Mouse (Mus musculus): ENCODE data around the gene Slc22a3. TPM values are rescaled to one million over a fixed set of nuclear protein-coding genes. Genes with fewer than 3 reads are reported as not detected.

The Slc22a3 gene
- total and polyA plus RNA-seq, 3 experiments: 31.5 to 87.7 TPM; not detected in 1

- Histone ChIP-seq H3K27ac (ENCODE audit: control insufficient read depth, low read depth, low read length) (no peak overlapping the region), H3K4me3 (ENCODE audit: control insufficient read depth in 1 of 2, insufficient read depth in 1 of 2, low read depth in 2 of 2, low read length in 2 of 2) (no peak overlapping the region), H3K36me3 (ENCODE audit: control insufficient read depth in 1 of 2, insufficient read depth in 2 of 2, low read length in 2 of 2) (peaks cover 10 to 13% of the 10 kb centered on the region in 2 experiments; a peak in 3 of 4 replicates), H3K4me1 (ENCODE audit: control insufficient read depth in 1 of 2, insufficient read depth in 2 of 2, low read length in 2 of 2) (0 out of 4 replicates have a peak, but pooled peaks cover 0 to 2% of the 10 kb centered on the region in 2 experiments), H3K9ac (ENCODE audit: control insufficient read depth, low read depth, low read length, poor library complexity, severe bottlenecking) (no peak overlapping the region), H3K27me3 (ENCODE audit: control insufficient read depth in 1 of 2, insufficient read depth in 2 of 2, low read length in 2 of 2) (no peaks in the 10 kb centered on the region), H3K9me3 (replicated peaks; ENCODE audit: insufficient read depth, low read length) (no peaks in the 10 kb centered on the region), H3K79me2 (ENCODE audit: control insufficient read depth, insufficient read depth, low read length, poor library complexity) (peaks cover 42% of the 10 kb centered on the region)
- TF ChIP-seq MAFK (IDR thresholded peaks at IDR 0.05; ENCODE audit: borderline replicate concordance, low read depth, low read length) (peak; percentile 41; the same call in 1 of the 2 replicates), MAX (IDR thresholded peaks at IDR 0.05; ENCODE audit: low read length) (no peak)
- DNase-seq (ENCODE audit: low read depth, low spot score): no peak
Observed at GRCm38 (mm10) chr17:12472547-12472946, 35.0 kb downstream of the Slc22a3 start.

GRCm38 (mm10) chr17:12468745-12469144 is 38.8 kb downstream of the Slc22a3 start:
- DNase-seq (ENCODE audit: low read depth, low spot score): no peak
- Histone ChIP-seq H3K4me3 (ENCODE audit: control insufficient read depth in 1 of 2, insufficient read depth in 1 of 2, low read depth in 2 of 2, low read length in 2 of 2) (no peak overlapping the region), H3K9ac (ENCODE audit: control insufficient read depth, low read depth, low read length, poor library complexity, severe bottlenecking) (no peak overlapping the region), H3K4me1 (ENCODE audit: control insufficient read depth in 1 of 2, insufficient read depth in 2 of 2, low read length in 2 of 2) (no peaks in the 10 kb centered on the region), H3K27ac (ENCODE audit: control insufficient read depth, low read depth, low read length) (no peak overlapping the region), H3K79me2 (ENCODE audit: control insufficient read depth, insufficient read depth, low read length, poor library complexity) (peaks cover 27% of the 10 kb centered on the region), H3K27me3 (ENCODE audit: control insufficient read depth in 1 of 2, insufficient read depth in 2 of 2, low read length in 2 of 2) (no peaks in the 10 kb centered on the region), H3K9me3 (replicated peaks; ENCODE audit: insufficient read depth, low read length) (no peaks in the 10 kb centered on the region), H3K36me3 (ENCODE audit: control insufficient read depth in 1 of 2, insufficient read depth in 2 of 2, low read length in 2 of 2) (peaks cover 0 to 5% of the 10 kb centered on the region in 2 experiments; a peak in 1 of 4 replicates)
- TF ChIP-seq USF1 (IDR thresholded peaks at IDR 0.05; ENCODE audit: low read depth, low read length): no peak

GRCm38 (mm10) chr17:12467642-12468041 is 39.9 kb downstream of the Slc22a3 start:
- peaks cover 18% of the 10 kb centered on the region for H3K79me2 ChIP-seq (ENCODE audit: control insufficient read depth, insufficient read depth, low read length, poor library complexity)
- no peak overlapping the region for H3K9ac ChIP-seq (ENCODE audit: control insufficient read depth, low read depth, low read length, poor library complexity, severe bottlenecking)
- H3K27ac ChIP-seq (ENCODE audit: control insufficient read depth, low read depth, low read length): no peak overlapping the region
- no peaks in the 10 kb centered on the region for H3K4me1 ChIP-seq (ENCODE audit: control insufficient read depth in 1 of 2, insufficient read depth in 2 of 2, low read length in 2 of 2)
- no peaks in the 10 kb centered on the region for H3K27me3 ChIP-seq (ENCODE audit: control insufficient read depth in 1 of 2, insufficient read depth in 2 of 2, low read length in 2 of 2)
- DNase-seq (ENCODE audit: low read depth, low spot score): no peak
- H3K9me3 ChIP-seq (replicated peaks; ENCODE audit: insufficient read depth, low read length): no peaks in the 10 kb centered on the region
- no peak overlapping the region for H3K4me3 ChIP-seq (ENCODE audit: control insufficient read depth in 1 of 2, insufficient read depth in 1 of 2, low read depth in 2 of 2, low read length in 2 of 2)
- TF ChIP-seq EP300 (IDR thresholded peaks at IDR 0.05; ENCODE audit: low read depth in 1 of 2, low read length in 2 of 2) (no peak), MAX (IDR thresholded peaks at IDR 0.05; ENCODE audit: low read length) (no peak), TAL1 (IDR thresholded peaks at IDR 0.05; ENCODE audit: low read length) (no peak), MYC (IDR thresholded peaks at IDR 0.05; ENCODE audit: low read depth, low read length) (no peak), SIN3A (IDR thresholded peaks at IDR 0.05; ENCODE audit: low read length) (no peak), HCFC1 (IDR thresholded peaks at IDR 0.05; ENCODE audit: low read depth, low read length) (no peak), JUND (IDR thresholded peaks at IDR 0.05; ENCODE audit: low read depth, low read length) (no peak), TBP (IDR thresholded peaks at IDR 0.05; ENCODE audit: low read depth, low read length) (no peak), ELF1 (IDR thresholded peaks at IDR 0.05; ENCODE audit: low read depth, low read length) (no peak), KAT2A (conservative IDR thresholded peaks at IDR 0.05; ENCODE audit: low read depth, low read length) (no peak), NRF1 (IDR thresholded peaks at IDR 0.05; ENCODE audit: insufficient read depth, low read depth, low read length, poor library complexity, severe bottlenecking) (no peak), POLR2AphosphoS5 (IDR thresholded peaks at IDR 0.05; ENCODE audit: borderline replicate concordance, low read depth, low read length) (no peak), MXI1 (IDR thresholded peaks at IDR 0.05; ENCODE audit: low read depth, low read length) (no peak), UBTF (IDR thresholded peaks at IDR 0.05; ENCODE audit: borderline replicate concordance, insufficient read depth, low read depth, low read length) (no peak), BHLHE40 (IDR thresholded peaks at IDR 0.05; ENCODE audit: borderline replicate concordance, low read depth, low read length) (no peak)
- peaks cover 0 to 7% of the 10 kb centered on the region in 2 experiments; a peak in 1 of 4 replicates for H3K36me3 ChIP-seq (ENCODE audit: control insufficient read depth in 1 of 2, insufficient read depth in 2 of 2, low read length in 2 of 2)
